Mouse (Mus musculus): ENCODE data around the gene Gabra4. TPM values are rescaled to one million over a fixed set of nuclear protein-coding genes. Genes with fewer than 3 reads are reported as not detected.
"Not testable (repeated sequence)": the region's sequence is repeated elsewhere in the genome, so short reads cannot be mapped to it uniquely, and the experiment has no call there.

The Gabra4 gene
- polyA plus RNA-seq, 2 experiments = 0.02 TPM; not detected in 1

DNA sequence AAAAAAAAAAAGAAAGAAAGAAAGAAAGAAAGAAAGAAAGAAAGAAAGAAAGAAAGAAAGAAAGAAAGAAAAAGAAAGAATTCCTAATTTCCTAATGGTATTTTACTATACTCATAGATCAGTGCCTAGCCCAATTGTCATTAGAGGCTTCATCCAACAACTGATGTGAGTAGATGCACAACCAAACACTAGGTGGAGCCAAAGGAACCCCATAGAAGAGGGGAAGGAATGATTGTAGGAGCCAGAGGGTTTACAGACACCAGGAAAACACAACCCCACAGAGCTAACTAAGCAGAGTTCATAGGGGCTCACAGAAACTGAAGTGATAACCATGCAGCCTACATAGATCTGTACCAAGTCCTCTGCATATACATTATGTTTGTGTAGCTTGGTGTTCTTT lies 112.6 kb downstream of the Gabra4 start:
- H3K27ac ChIP-seq = no peak overlapping the region
- no peak overlapping the region for H3K4me2 ChIP-seq (ENCODE audit: low read depth)
- H3K36me3 ChIP-seq (replicated peaks; ENCODE audit: control insufficient read depth, insufficient read depth, low read depth) = no peaks in the 10 kb centered on the region
- no peaks in the 10 kb centered on the region for H3K9me3 ChIP-seq (ENCODE audit: control insufficient read depth, low read length)
- TF ChIP-seq EP300 (IDR thresholded peaks at IDR 0.05; ENCODE audit: low read depth) (no peak), CTCF (IDR thresholded peaks at IDR 0.05; ENCODE audit: low read depth) (no peak)
- ATAC-seq (ENCODE audit: insufficient read depth) = no peak
- no peaks in the 10 kb centered on the region for H3K27me3 ChIP-seq (ENCODE audit: control insufficient read depth, insufficient read depth, low read length)
- H3K4me1 ChIP-seq (replicated peaks; ENCODE audit: control insufficient read depth in 2 of 2, insufficient read depth in 2 of 2, low read length in 1 of 2) = no peaks in the 10 kb centered on the region
- H3K9ac ChIP-seq (replicated peaks) = no peak overlapping the region
- no peak overlapping the region for H3K4me3 ChIP-seq (ENCODE audit: insufficient read depth in 1 of 2, low read depth in 2 of 2, low read length in 2 of 2)
- no peak for DNase-seq (ENCODE audit: low read depth in 3 of 3, low spot score in 3 of 3)

DNA sequence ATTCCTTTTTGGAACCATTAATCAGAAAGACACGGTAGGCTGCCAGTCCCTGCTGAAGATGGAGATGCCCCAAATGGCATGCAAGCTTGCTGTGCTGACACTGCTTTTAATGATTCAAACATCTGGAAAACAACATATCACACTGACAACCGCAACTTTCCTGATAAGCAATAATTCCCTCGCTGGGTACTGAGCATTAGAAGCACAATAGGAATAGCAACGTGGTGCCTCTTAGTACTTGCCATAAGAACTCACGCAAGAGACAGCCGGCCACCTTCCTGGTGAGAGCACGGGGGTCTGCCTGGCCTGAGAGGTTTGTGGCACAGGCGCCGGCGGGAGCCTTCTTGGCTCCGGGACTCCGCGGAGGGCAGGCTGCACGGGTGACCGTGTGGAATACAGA lies 132.6 kb downstream of the Gabra4 start:
- H3K27ac ChIP-seq; H3K9me3 ChIP-seq (ENCODE audit: control insufficient read depth, low read length); ATAC-seq (ENCODE audit: insufficient read depth); DNase-seq (ENCODE audit: low read depth in 3 of 3, low spot score in 3 of 3); H3K4me1 ChIP-seq (replicated peaks; ENCODE audit: control insufficient read depth in 2 of 2, insufficient read depth in 2 of 2, low read length in 1 of 2); H3K36me3 ChIP-seq (replicated peaks; ENCODE audit: control insufficient read depth, insufficient read depth, low read depth); H3K4me3 ChIP-seq (ENCODE audit: insufficient read depth in 1 of 2, low read depth in 2 of 2, low read length in 2 of 2); H3K27me3 ChIP-seq (ENCODE audit: control insufficient read depth, insufficient read depth, low read length); H3K9ac ChIP-seq (replicated peaks); H3K4me2 ChIP-seq (ENCODE audit: low read depth): not testable (repeated sequence)
- 63% methylated on average over 7 of the region's 15 CpGs for whole genome bisulfite sequencing (ENCODE audit: insufficient replicate concordance)

Other genes with a start within 250 kb of the Gabra4 start
- gene Cox7b2, start 110.1 kb downstream of the Gabra4 start, polyA plus RNA-seq (2012; rRNA removed) = not detected in 2 replicates
- not detected in 2 replicates for gene Cox7b2, start 110.1 kb downstream of the Gabra4 start, polyA plus RNA-seq (2014; fragmentation: Nextera tagmentation; extraction: Ambion mirVana)
- under 0.01 and 0.01 TPM in 2 replicates for gene Gabrb1, start 195 bp downstream of the Gabra4 start, polyA plus RNA-seq (2012; rRNA removed)
- gene Gabrb1, start 195 bp downstream of the Gabra4 start, polyA plus RNA-seq (2014; fragmentation: Nextera tagmentation; extraction: Ambion mirVana) = 0.03 TPM in 1 of 2 replicates, not detected in the other

Data from liver, embryonic 14.5 days (tissue).